Mouse (Mus musculus) fibroblast of lung, adult 2 months (primary cell): ENCODE measurements around the gene Itga2b.
"Not testable (repeated sequence)": the region's sequence is repeated elsewhere in the genome, so short reads cannot be mapped to it uniquely, and the experiment has no call there.

Source experiments
- DNase-seq: peaks from one replicate; pipeline ENCODE4 v3.0.0-alpha.2; 2011; ENCODE audit warnings: low read depth

The Itga2b gene

DNA sequence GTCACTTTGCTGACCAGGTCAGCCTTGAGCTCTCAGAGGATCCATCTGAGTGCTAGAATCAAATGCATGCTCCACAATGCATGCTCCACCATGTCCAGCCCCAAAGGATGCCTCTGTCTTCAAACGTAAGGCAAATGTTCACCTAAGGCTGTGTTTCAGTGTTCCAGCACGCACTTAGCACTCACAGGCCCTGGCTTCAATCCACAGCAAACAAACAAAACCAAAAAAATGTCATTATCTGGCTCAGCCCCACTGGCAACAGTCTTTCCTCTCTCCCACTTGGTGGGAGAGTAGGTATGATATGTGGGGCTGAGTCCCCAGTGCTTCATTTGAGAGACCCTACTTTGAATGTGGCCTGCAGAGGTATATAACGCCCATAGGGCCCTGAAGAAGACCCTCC, 58.9 kb downstream of the Itga2b start:
- no peak for DNase-seq

GRCm38 (mm10) chr11:102410345-102410744, 59.6 kb downstream of the Itga2b start:
- DNase-seq = not testable (repeated sequence)

GRCm38 (mm10) chr11:102409795-102410330, 60.1 kb downstream of the Itga2b start:
- DNase-seq = no peak

DNA sequence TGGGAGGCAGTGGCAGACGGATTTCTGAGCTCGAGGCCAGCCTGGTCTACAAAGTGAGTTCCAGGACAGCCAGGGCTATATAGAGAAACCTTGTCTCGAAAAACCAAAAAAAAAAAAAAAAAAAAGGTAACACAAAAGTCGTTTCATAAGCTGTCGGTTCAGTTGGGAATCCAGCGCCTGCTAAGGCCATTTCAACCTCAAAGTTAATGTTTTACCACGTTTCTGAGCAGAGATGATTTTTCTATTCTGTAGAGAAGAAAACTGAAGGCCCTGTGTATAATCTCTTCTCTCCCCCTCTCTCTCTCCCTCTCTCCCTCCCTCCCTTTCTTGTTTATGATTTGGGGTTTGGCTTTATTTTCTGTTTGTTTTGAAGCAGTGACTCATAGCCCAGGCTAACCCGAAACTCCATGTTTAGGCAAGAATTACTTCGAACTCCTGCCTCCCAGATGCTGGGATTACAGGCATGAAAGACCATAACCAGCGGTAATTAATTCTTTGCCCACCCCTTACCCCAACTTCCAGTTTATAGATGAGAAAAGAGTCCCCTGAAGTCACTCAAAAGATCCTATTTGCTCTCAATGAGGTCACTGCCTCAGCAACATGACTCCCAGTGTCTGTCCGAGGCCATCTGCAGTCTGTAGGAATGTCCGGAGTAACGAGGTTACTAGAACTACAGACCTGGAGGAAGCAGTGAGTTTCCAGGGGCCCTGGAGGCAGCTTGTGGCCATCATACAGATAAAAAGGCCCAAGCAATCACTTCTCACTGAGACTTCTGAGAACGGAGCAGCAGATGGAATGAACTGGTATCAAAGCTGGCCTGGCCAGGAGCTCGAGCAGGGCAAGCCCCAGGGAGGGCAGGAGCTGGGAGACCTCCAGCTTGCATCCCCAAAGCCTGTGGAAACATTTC, 60.8 kb downstream of the Itga2b start:
- DNase-seq = no peak

GRCm38 (mm10) chr11:102408344-102408876, 61.5 kb downstream of the Itga2b start:
- peak; percentile 98 for DNase-seq

DNA sequence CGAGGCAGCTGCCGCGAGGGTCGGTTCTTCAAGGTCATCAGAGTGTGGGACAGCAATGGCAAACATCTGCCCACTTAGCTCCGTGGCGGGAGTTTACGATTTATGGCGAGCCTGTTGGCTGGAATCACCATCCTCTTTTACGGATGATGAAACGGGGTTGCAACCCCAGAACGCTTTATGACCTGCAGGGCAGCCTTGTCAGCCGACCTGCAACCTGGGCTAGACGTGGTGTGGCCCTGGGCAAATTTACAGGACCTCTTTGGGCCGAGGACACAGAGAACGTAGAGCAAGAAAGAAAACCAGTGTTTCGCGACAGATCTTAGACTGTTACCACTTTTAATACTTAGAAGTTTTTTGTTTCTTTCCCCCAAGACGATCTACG, 62.1 kb downstream of the Itga2b start, which contains the start of gene Slc25a39:
TSS of gene Slc25a39 (minus strand) at position 113 of the 382 bp plus-strand sequence.
- peak; percentile 36 for DNase-seq

- peak; percentile 65 for DNase-seq
These were observed 62.8 kb downstream of the Itga2b start for GRCm38 (mm10) chr11:102406900-102407833.

DNA sequence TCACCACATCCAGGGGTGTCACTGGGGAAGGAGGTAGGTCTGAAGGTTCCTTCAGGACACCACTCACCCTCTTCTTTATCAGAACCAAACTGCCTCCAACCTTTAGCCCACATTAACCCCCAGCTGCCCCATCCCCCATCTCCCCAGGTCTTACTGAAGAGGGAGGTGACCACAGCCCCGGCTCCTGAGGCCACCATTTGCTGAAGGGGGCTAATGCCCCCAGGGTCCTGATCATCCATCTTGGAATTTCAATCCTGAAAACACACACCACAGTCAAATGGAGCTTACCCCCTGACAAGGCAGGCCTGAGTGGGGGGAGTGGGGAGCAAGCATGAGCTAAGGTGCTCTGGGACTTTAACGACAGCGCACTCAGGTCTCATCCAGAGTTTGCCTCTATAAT, 63.5 kb downstream of the Itga2b start:
- no peak for DNase-seq

GRCm38 (mm10) chr11:102405544-102406285, 64.2 kb downstream of the Itga2b start:
- DNase-seq = no peak

GRCm38 (mm10) chr11:102404161-102405010, 65.5 kb downstream of the Itga2b start:
- no peak for DNase-seq

DNA sequence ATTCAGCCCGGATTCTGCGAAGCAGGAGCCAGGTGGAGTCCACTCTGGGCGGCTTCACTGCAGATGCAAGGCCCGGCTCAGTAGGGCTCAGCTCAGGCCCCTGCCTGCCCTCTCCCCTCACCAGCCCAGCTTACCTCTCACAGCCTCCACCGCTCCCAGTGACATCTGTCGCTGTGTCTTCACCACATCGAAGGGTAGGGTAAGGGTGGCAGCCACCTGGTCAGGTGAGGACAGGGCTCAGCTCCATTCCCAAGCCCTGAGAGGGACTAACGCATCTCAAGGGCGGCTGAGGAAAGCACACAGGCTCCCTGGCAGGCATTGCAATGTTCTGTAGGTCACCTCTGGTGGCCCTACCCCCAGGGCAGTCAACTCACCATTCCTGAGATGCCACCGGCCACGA, 66.3 kb downstream of the Itga2b start:
- DNase-seq = no peak
